Mouse (Mus musculus) spleen, postnatal 14 days (tissue): Measurements from ENCODE around the gene Celsr1.
"Not testable (repeated sequence)": the region's sequence is repeated elsewhere in the genome, so short reads cannot be mapped to it uniquely, and the experiment has no call there.

Experiments used
- DNase-seq, 2 experiments: peaks; one replicate each; pipeline ENCODE4 v3.0.0; 2021 to 2022; ENCODE audit warnings: low spot score in 2 of 2

Celsr1 gene

GRCm38 (mm10) chr15:85897113-85897512 is 136.5 kb downstream of the Celsr1 start:
- no peak for DNase-seq

GRCm38 (mm10) chr15:85896284-85896683 is 137.3 kb downstream of the Celsr1 start:
- peak; percentile 60 to 83 for DNase-seq

- no peak for DNase-seq
These were observed 139.7 kb downstream of the Celsr1 start for GRCm38 (mm10) chr15:85893871-85894270.

- DNase-seq: no peak
These were observed 141.0 kb downstream of the Celsr1 start for GRCm38 (mm10) chr15:85892498-85893118.

- DNase-seq: no peak
These were observed 141.6 kb downstream of the Celsr1 start for GRCm38 (mm10) chr15:85891971-85892370.

- DNase-seq: no peak
These were observed 144.3 kb downstream of the Celsr1 start for GRCm38 (mm10) chr15:85889235-85889634.

GRCm38 (mm10) chr15:85885606-85886005 is 148.0 kb downstream of the Celsr1 start:
- no peak for DNase-seq

GRCm38 (mm10) chr15:85879498-85879895 is 154.1 kb downstream of the Celsr1 start:
- no peak for DNase-seq

- DNase-seq: peak; percentile 69 to 82
These were observed 154.6 kb downstream of the Celsr1 start, which contains the start of gene Trmu for GRCm38 (mm10) chr15:85878848-85879497. Trmu (plus strand) TSS chr15:85879312.

GRCm38 (mm10) chr15:85877336-85877735 is 156.2 kb downstream of the Celsr1 start:
- DNase-seq: no peak

- peak in 1 of 2 experiments; percentile 73 for DNase-seq
These were observed 165.9 kb downstream of the Celsr1 start for GRCm38 (mm10) chr15:85867696-85868095.

GRCm38 (mm10) chr15:85865913-85866312 is 167.7 kb downstream of the Celsr1 start:
- DNase-seq: not testable (repeated sequence)

- DNase-seq: peak; percentile 82 to 90
These were observed 174.0 kb downstream of the Celsr1 start, which contains the start of gene Gtse1 for GRCm38 (mm10) chr15:85859490-85860031. Gtse1 (plus strand) TSS chr15:85859745.

- DNase-seq: no peak
These were observed 174.5 kb downstream of the Celsr1 start for GRCm38 (mm10) chr15:85858980-85859489.

GRCm38 (mm10) chr15:85851656-85852392 is 181.8 kb downstream of the Celsr1 start:
- no peak for DNase-seq
